ENCODE assay signal across 11 mouse cellular contexts in genomic region chr11:46201636-46202546, GRCm38 (mm10). TPM values are rescaled to one million over a fixed set of nuclear protein-coding genes. Genes with fewer than 3 reads are reported as not detected.
DNase-seq lines count a peak whose midpoint lies in the region; ATAC-seq and TF ChIP-seq lines count a peak whose summit lies in the region.
"Had no signal": no experiment of that assay in that cellular context is flagged by ENCODE, and none has a peak within 500 bp of the region (broad histone marks: within the 10 kb centered on the region; RNA-seq: fewer than 3 reads in every experiment).

No protein-coding gene starts in this region.

- TF ChIP-seq CTCF in lung, embryonic 14.5 days (IDR thresholded peaks at IDR 0.05; ENCODE audit: low read depth): no peak

- H3K36me3 ChIP-seq in lung, embryonic 14.5 days (ENCODE audit: insufficient read depth): no peaks in the 10 kb centered on the region

- H3K27me3 ChIP-seq in lung, embryonic 14.5 days (ENCODE audit: insufficient read depth, low read length): no peaks in the 10 kb centered on the region
- H3K27me3 ChIP-seq: forebrain, embryonic 13.5 days had no signal

- no peak overlapping the region for H3K9ac ChIP-seq in lung, embryonic 14.5 days
- H3K9ac ChIP-seq: forebrain, embryonic 13.5 days; liver, embryonic 14.5 days had no signal

- peak; percentile 11; the same call in 1 of the 2 replicates for ATAC-seq in lung, embryonic 14.5 days (ENCODE audit: insufficient read depth)
- no peak for ATAC-seq in CD4-positive, CD25-positive, alpha-beta regulatory T cell, adult 4 months
- ATAC-seq: forebrain, embryonic 13.5 days had no signal

- H3K4me2 ChIP-seq in lung, embryonic 14.5 days: 0 out of 2 replicates have a peak overlapping the region, but pooled peaks have one; percentile 4
- H3K4me2 ChIP-seq: forebrain, embryonic 13.5 days had no signal

- H3K4me1 ChIP-seq in lung, embryonic 14.5 days (ENCODE audit: insufficient read depth): no peaks in the 10 kb centered on the region; the same call in 1 of the 2 replicates
- H3K4me1 ChIP-seq: forebrain, embryonic 13.5 days had no signal

- H3K27ac ChIP-seq in lung, embryonic 14.5 days (ENCODE audit: low read depth): peak overlapping the region; percentile 52; the same call in 1 of the 2 replicates
- H3K27ac ChIP-seq: forebrain, embryonic 13.5 days; liver, embryonic 14.5 days had no signal

- no peaks in the 10 kb centered on the region for H3K9me3 ChIP-seq in lung, embryonic 14.5 days (ENCODE audit: low read depth, low read length)
- H3K9me3 ChIP-seq: forebrain, embryonic 13.5 days had no signal

- 40% methylated on average over 20 of the region's 20 CpGs for WGBS in lung, embryonic 14.5 days

- H3K4me3 ChIP-seq in lung, embryonic 14.5 days (ENCODE audit: low read depth, low read length): no peak overlapping the region
- H3K4me3 ChIP-seq: forebrain, embryonic 13.5 days had no signal

- DNase-seq in lung, embryonic 14.5 days: peak; percentile 18
- no peak for DNase-seq in lung, adult 18-20 months
- peak; percentile 67 to 83 for DNase-seq in frontal cortex, adult 2 months (ENCODE audit: extremely low spot score in 1 of 2, low spot score in 1 of 2)
- DNase-seq in layer of hippocampus, postnatal 36 days: peak; percentile 65 to 68
- peak; percentile 44 for DNase-seq in right cerebral cortex, postnatal 4 days
- no peak for DNase-seq in cerebellum, adult 11-12 months
- no peak for DNase-seq in cerebellum, adult 8-10 months
- DNase-seq: kidney, adult 11 months had no signal

RNA-seq across cellular contexts. Expression of gene Fndc9, which starts 33.4 kb away (rescaled TPM):
- polyA plus RNA-seq in lung, embryonic 14.5 days (2014; fragmentation: Nextera tagmentation; extraction: Ambion mirVana): 0.08 TPM in 1 of 2 replicates, not detected in the other
- polyA plus RNA-seq in frontal cortex, adult 2 months (2012; rRNA removed): 0.68 and 0.71 TPM in 2 replicates
- 1 to 10 TPM in 1 of 2 experiments, under 1 TPM in 1; 0.92 to 1.3 TPM for total RNA-seq in layer of hippocampus, postnatal 36 days (2021)
- under 1 TPM; 0.65 to 0.79 TPM for polyA plus RNA-seq in CD4-positive, CD25-positive, alpha-beta regulatory T cell, adult 4 months (2017; shearing (Covaris generic))
- polyA plus RNA-seq: liver, embryonic 14.5 days had no signal

RNA-seq across cellular contexts. Expression of gene Nipal4, which starts 35.6 kb away (rescaled TPM):
- 1.5 and 1.8 TPM in 2 replicates for polyA plus RNA-seq in lung, embryonic 14.5 days (2014; fragmentation: Nextera tagmentation; extraction: Ambion mirVana)
- polyA plus RNA-seq in frontal cortex, adult 2 months (2012; rRNA removed): 2.7 TPM in 2 replicates
- total RNA-seq in layer of hippocampus, postnatal 36 days (2021): 1 to 10 TPM; 2.3 to 2.7 TPM
- under 1 TPM in 1 of 2 experiments, not detected in 1; 0.27 TPM for polyA plus RNA-seq in CD4-positive, CD25-positive, alpha-beta regulatory T cell, adult 4 months (2017; shearing (Covaris generic))

Comparison
In these comparisons a context has a peak if more than half of its experiments do, and no peak if none do; other contexts are left out.
1. DNase-seq: peak in lung, embryonic 14.5 days (single experiment), frontal cortex, adult 2 months (2 of 2), layer of hippocampus, postnatal 36 days (2 of 2) and right cerebral cortex, postnatal 4 days (single experiment); none in lung, adult 18-20 months (0 of 2), cerebellum, adult 11-12 months (single experiment) and cerebellum, adult 8-10 months (single experiment).